Mouse (Mus musculus) embryonic facial prominence, embryonic 13.5 days (tissue): ENCODE measurements around the gene Cd300c2. TPM values are rescaled to one million over a fixed set of nuclear protein-coding genes. Genes with fewer than 3 reads are reported as not detected.
"Not testable (repeated sequence)": the region's sequence is repeated elsewhere in the genome, so short reads cannot be mapped to it uniquely, and the experiment has no call there.

Source experiments
- ATAC-seq: fragments of 200-750 bp; cut with Nextera tagmentation; 2 replicates; pipeline ENCODE4 v1.8.0; 2017; ENCODE audit warnings: low read depth; ENCODE audit not compliant: insufficient number of reproducible peaks, insufficient read depth, low FRiP score, low TSS enrichment
- H3K27ac ChIP-seq: fragments of 300-500 bp; sonication (generic); 2 replicates; pipeline ENCODE4 v1.5.1; 2015; ENCODE audit warnings: moderate library complexity, mild to moderate bottlenecking, inconsistent platforms
- H3K27me3 ChIP-seq: fragments of 300-500 bp; sonication (generic); 2 replicates; pipeline ENCODE4 v1.6.1; 2015; ENCODE audit warnings: mild to moderate bottlenecking, inconsistent platforms
- H3K36me3 ChIP-seq: fragments of 300-500 bp; sonication (generic); 2 replicates; pipeline ENCODE4 v1.6.1; 2015; ENCODE audit warnings: mild to moderate bottlenecking, inconsistent platforms
- H3K4me1 ChIP-seq: fragments of 300-500 bp; sonication (generic); 2 replicates; pipeline ENCODE4 v1.6.1; 2015; ENCODE audit warnings: inconsistent platforms
- H3K4me2 ChIP-seq: fragments of 300-500 bp; sonication (generic); 2 replicates; pipeline ENCODE4 v1.6.1; 2015; ENCODE audit warnings: moderate library complexity, mild to moderate bottlenecking, inconsistent platforms
- H3K4me3 ChIP-seq: fragments of 300-500 bp; sonication (generic); 2 replicates; pipeline ENCODE4 v1.5.1; 2015; ENCODE audit warnings: mild to moderate bottlenecking, inconsistent platforms
- H3K9ac ChIP-seq: fragments of 300-500 bp; sonication (generic); 2 replicates; pipeline ENCODE4 v1.6.1; 2015; ENCODE audit warnings: mild to moderate bottlenecking, inconsistent platforms
- H3K9me3 ChIP-seq: fragments of 300-500 bp; sonication (generic); 2 replicates; pipeline ENCODE4 v1.6.1; 2016; ENCODE audit warnings: inconsistent platforms
- WGBS: fragments of 180-500 bp; shearing (Covaris S2); methylation state at CpG from one replicate; pipeline ENCODE4 v1.1.7; 2015; ENCODE audit warnings: mixed read lengths; 5-methylcytosine and 5-hydroxymethylcytosine counted together
- polyA plus RNA-seq: library from polyadenylated mRNA; unstranded; fragments of >200 nt; fragmentation: Nextera tagmentation; extraction: Ambion mirVana; gene quantifications from 2 replicates; pipeline ENCODE4 v1.2.1, GENCODE M21; 2015

The Cd300c2 gene
- 1.4 and 2.1 TPM in 2 replicates for polyA plus RNA-seq

GRCm38 (mm10) chr11:115001474-115002040 lies at the start of gene Cd300c2:
Gene Cd300c2, minus strand, starts transcription at chr11:115001880.
- 85% methylated on average over 7 of the region's 7 CpGs for WGBS
- Histone ChIP-seq H3K36me3 (no peaks in the 10 kb centered on the region), H3K9me3 (no peaks in the 10 kb centered on the region), H3K4me3 (no peak within 1 kb of the TSS), H3K27me3 (no peaks in the 10 kb centered on the region), H3K4me1 (no peaks in the 10 kb centered on the region), H3K4me2 (no peak within 1 kb of the TSS), H3K9ac (no peak within 1 kb of the TSS), H3K27ac (no peak within 1 kb of the TSS)
- ATAC-seq: no peak

GRCm38 (mm10) chr11:115049282-115049895 lies 47.7 kb upstream of the Cd300c2 start:
- H3K4me1 ChIP-seq: no peaks in the 10 kb centered on the region
- H3K9me3 ChIP-seq: no peaks in the 10 kb centered on the region
- no peak overlapping the region for H3K27ac ChIP-seq
- ATAC-seq: no peak
- WGBS: 47% methylated on average over 3 of the region's 3 CpGs
- H3K4me2 ChIP-seq: no peak overlapping the region
- H3K36me3 ChIP-seq: no peaks in the 10 kb centered on the region
- H3K4me3 ChIP-seq: no peak overlapping the region
- no peaks in the 10 kb centered on the region for H3K27me3 ChIP-seq
- H3K9ac ChIP-seq: no peak overlapping the region

GRCm38 (mm10) chr11:115048259-115048658 lies 46.6 kb upstream of the Cd300c2 start, which contains the start of gene Cd300ld3:
Gene Cd300ld3, minus strand, starts transcription at chr11:115048409.
- Histone ChIP-seq H3K4me1 (no peaks in the 10 kb centered on the region), H3K27ac (no peak within 1 kb of the TSS), H3K36me3 (no peaks in the 10 kb centered on the region), H3K27me3 (no peaks in the 10 kb centered on the region), H3K9ac (no peak within 1 kb of the TSS), H3K4me2 (no peak within 1 kb of the TSS), H3K4me3 (no peak within 1 kb of the TSS), H3K9me3 (no peaks in the 10 kb centered on the region)
- no peak for ATAC-seq
- WGBS: 71% methylated on average over 2 of the region's 2 CpGs

GRCm38 (mm10) chr11:115037669-115038068 lies 36.0 kb upstream of the Cd300c2 start, which contains the start of gene Cd300ld5:
Gene Cd300ld5, minus strand, starts transcription at chr11:115037769.
- H3K27me3 ChIP-seq, H3K4me1 ChIP-seq, H3K4me3 ChIP-seq, H3K36me3 ChIP-seq, H3K4me2 ChIP-seq, ATAC-seq, H3K9me3 ChIP-seq, H3K27ac ChIP-seq, H3K9ac ChIP-seq: not testable (repeated sequence)
- WGBS: no CpG with 5 or more reads among the region's 6 CpGs

GRCm38 (mm10) chr11:115026912-115027311 lies 25.2 kb upstream of the Cd300c2 start, which contains the start of gene Cd300ld4:
Gene Cd300ld4, minus strand, starts transcription at chr11:115027012.
- ATAC-seq, H3K27me3 ChIP-seq, H3K27ac ChIP-seq, H3K4me1 ChIP-seq, H3K4me3 ChIP-seq, H3K9ac ChIP-seq, H3K9me3 ChIP-seq, H3K36me3 ChIP-seq, H3K4me2 ChIP-seq: not testable (repeated sequence)
- WGBS: no CpG with 5 or more reads among the region's 6 CpGs

- no CpG with 5 or more reads among the region's 7 CpGs for WGBS
- H3K4me3 ChIP-seq, H3K4me2 ChIP-seq, H3K9ac ChIP-seq, H3K9me3 ChIP-seq, H3K27ac ChIP-seq, ATAC-seq, H3K36me3 ChIP-seq, H3K4me1 ChIP-seq, H3K27me3 ChIP-seq: not testable (repeated sequence)
These were observed 14.4 kb upstream of the Cd300c2 start, which contains the start of gene Cd300ld2 for GRCm38 (mm10) chr11:115016093-115016492. Gene Cd300ld2, minus strand, starts transcription at chr11:115016193.

GRCm38 (mm10) chr11:115004070-115004469 lies 2.4 kb upstream of the Cd300c2 start:
- H3K9me3 ChIP-seq: no peaks in the 10 kb centered on the region
- H3K4me2 ChIP-seq: no peak overlapping the region
- ATAC-seq: no peak
- no peak overlapping the region for H3K27ac ChIP-seq
- H3K27me3 ChIP-seq: no peaks in the 10 kb centered on the region
- H3K4me3 ChIP-seq: no peak overlapping the region
- H3K36me3 ChIP-seq: no peaks in the 10 kb centered on the region
- H3K4me1 ChIP-seq: no peaks in the 10 kb centered on the region
- 82% methylated on average over 5 of the region's 5 CpGs for WGBS
- no peak overlapping the region for H3K9ac ChIP-seq

- Histone ChIP-seq H3K4me1 (no peaks in the 10 kb centered on the region), H3K9me3 (no peaks in the 10 kb centered on the region), H3K27ac (no peak within 1 kb of the TSS), H3K4me3 (no peak within 1 kb of the TSS), H3K27me3 (no peaks in the 10 kb centered on the region), H3K4me2 (no peak within 1 kb of the TSS), H3K36me3 (no peaks in the 10 kb centered on the region), H3K9ac (no peak within 1 kb of the TSS)
- WGBS: 78% methylated on average over 4 of the region's 4 CpGs
- no peak for ATAC-seq
These were observed 11.9 kb downstream of the Cd300c2 start, which contains the start of gene Cd300ld for GRCm38 (mm10) chr11:114989793-114990192. Gene Cd300ld, minus strand, starts transcription at chr11:114989922.

GRCm38 (mm10) chr11:114981866-114982265 lies 19.8 kb downstream of the Cd300c2 start:
- no peak overlapping the region for H3K9ac ChIP-seq
- H3K9me3 ChIP-seq: peaks cover 24% of the 10 kb centered on the region
- no peaks in the 10 kb centered on the region for H3K4me1 ChIP-seq
- no peak overlapping the region for H3K4me2 ChIP-seq
- H3K27me3 ChIP-seq: no peaks in the 10 kb centered on the region
- ATAC-seq: no peak
- 75% methylated on average over 4 of the region's 4 CpGs for WGBS
- no peak overlapping the region for H3K27ac ChIP-seq
- H3K4me3 ChIP-seq: no peak overlapping the region
- no peaks in the 10 kb centered on the region for H3K36me3 ChIP-seq

GRCm38 (mm10) chr11:114972726-114973125 lies 29.0 kb downstream of the Cd300c2 start:
- no peaks in the 10 kb centered on the region for H3K27me3 ChIP-seq
- H3K9ac ChIP-seq: no peak overlapping the region
- WGBS: 80% methylated on average over 10 of the region's 10 CpGs
- no peak overlapping the region for H3K4me2 ChIP-seq
- no peak for ATAC-seq
- no peaks in the 10 kb centered on the region for H3K4me1 ChIP-seq
- peaks cover 14% of the 10 kb centered on the region for H3K9me3 ChIP-seq
- H3K36me3 ChIP-seq: no peaks in the 10 kb centered on the region
- no peak overlapping the region for H3K27ac ChIP-seq
- H3K4me3 ChIP-seq: no peak overlapping the region

GRCm38 (mm10) chr11:114968752-114969207 lies 32.9 kb downstream of the Cd300c2 start, which contains the start of gene Cd300c:
Gene Cd300c, minus strand, starts transcription at chr11:114969157.
- Histone ChIP-seq H3K9ac (no peak within 1 kb of the TSS), H3K9me3 (peaks cover 4% of the 10 kb centered on the region), H3K4me3 (no peak within 1 kb of the TSS), H3K36me3 (no peaks in the 10 kb centered on the region), H3K4me2 (no peak within 1 kb of the TSS), H3K4me1 (no peaks in the 10 kb centered on the region), H3K27me3 (no peaks in the 10 kb centered on the region), H3K27ac (no peak within 1 kb of the TSS)
- ATAC-seq: no peak
- WGBS: 78% methylated on average over 9 of the region's 9 CpGs
